Mouse (Mus musculus): Measurements from ENCODE around the gene Kdr.

Kdr gene

GRCm38 (mm10) chr5:75978374-75979100, at the start of gene Kdr:
TSS of gene Kdr (minus strand) at chr5:75978458.
- peak; percentile 52 for DNase-seq (ENCODE audit: low read depth, low spot score)

GRCm38 (mm10) chr5:76026805-76027204, 48.5 kb upstream of the Kdr start:
- no peak for DNase-seq (ENCODE audit: low read depth, low spot score)

GRCm38 (mm10) chr5:76025996-76026665, 47.9 kb upstream of the Kdr start:
- no peak for DNase-seq (ENCODE audit: low read depth, low spot score)

- no peak for DNase-seq (ENCODE audit: low read depth, low spot score)
Observed at GRCm38 (mm10) chr5:76023011-76023773, 44.9 kb upstream of the Kdr start.

- no peak for DNase-seq (ENCODE audit: low read depth, low spot score)
Observed at GRCm38 (mm10) chr5:76022436-76022835, 44.2 kb upstream of the Kdr start.

- DNase-seq (ENCODE audit: low read depth, low spot score), result no peak
Observed at GRCm38 (mm10) chr5:76018321-76018720, 40.1 kb upstream of the Kdr start.

GRCm38 (mm10) chr5:76016086-76016485, 37.8 kb upstream of the Kdr start:
- no peak for DNase-seq (ENCODE audit: low read depth, low spot score)

- no peak for DNase-seq (ENCODE audit: low read depth, low spot score)
Observed at GRCm38 (mm10) chr5:76013881-76014431, 35.7 kb upstream of the Kdr start.

- DNase-seq (ENCODE audit: low read depth, low spot score), result no peak
Observed at GRCm38 (mm10) chr5:76006403-76006802, 28.1 kb upstream of the Kdr start.

- no peak for DNase-seq (ENCODE audit: low read depth, low spot score)
Observed at GRCm38 (mm10) chr5:75990212-75990611, 12.0 kb upstream of the Kdr start.

- DNase-seq (ENCODE audit: low read depth, low spot score), result no peak
Observed at GRCm38 (mm10) chr5:75987530-75987929, 9.3 kb upstream of the Kdr start.

GRCm38 (mm10) chr5:75980521-75981311, 2.5 kb upstream of the Kdr start:
- DNase-seq (ENCODE audit: low read depth, low spot score), result no peak

- DNase-seq (ENCODE audit: low read depth, low spot score), result no peak
Observed at GRCm38 (mm10) chr5:75979108-75979507, 850 bp upstream of the Kdr start.

- peak; percentile 20 for DNase-seq (ENCODE audit: low read depth, low spot score)
Observed at GRCm38 (mm10) chr5:75977441-75978373, 551 bp downstream of the Kdr start.

- no peak for DNase-seq (ENCODE audit: low read depth, low spot score)
Observed at GRCm38 (mm10) chr5:75976696-75977095, 1.6 kb downstream of the Kdr start.

- no peak for DNase-seq (ENCODE audit: low read depth, low spot score)
Observed at GRCm38 (mm10) chr5:75975398-75975797, 2.9 kb downstream of the Kdr start.

- no peak for DNase-seq (ENCODE audit: low read depth, low spot score)
Observed at GRCm38 (mm10) chr5:75974543-75975130, 3.6 kb downstream of the Kdr start.

GRCm38 (mm10) chr5:75969887-75970286, 8.4 kb downstream of the Kdr start:
- no peak for DNase-seq (ENCODE audit: low read depth, low spot score)

GRCm38 (mm10) chr5:75962558-75962957, 15.7 kb downstream of the Kdr start:
- DNase-seq (ENCODE audit: low read depth, low spot score), result no peak

All from retina, postnatal 7 days (tissue).